Mouse (Mus musculus): ENCODE data around the gene Fmnl3. TPM values are rescaled to one million over a fixed set of nuclear protein-coding genes. Genes with fewer than 3 reads are reported as not detected.

Fmnl3 gene
- polyA plus RNA-seq, 1 experiment from 2014 or later: 16.1 TPM

GRCm38 (mm10) chr15:99384071-99384470, 13.8 kb upstream of the Fmnl3 start:
- Histone ChIP-seq H3K4me3 (no peak overlapping the region), H3K27ac (no peak overlapping the region), H3K9me3 (no peaks in the 10 kb centered on the region), H3K27me3 (replicated peaks) (no peaks in the 10 kb centered on the region), H3K4me1 (no peaks in the 10 kb centered on the region), H3K4me2 (replicated peaks) (no peak overlapping the region), H3K36me3 (no peaks in the 10 kb centered on the region), H3K9ac (no peak overlapping the region)
- ATAC-seq (ENCODE audit: low FRiP score, low read depth): no peak
- WGBS: 63% methylated on average over 6 of the region's 6 CpGs

GRCm38 (mm10) chr15:99382893-99383292, 12.6 kb upstream of the Fmnl3 start:
- Histone ChIP-seq H3K4me3 (no peak overlapping the region), H3K36me3 (no peaks in the 10 kb centered on the region), H3K27me3 (replicated peaks) (no peaks in the 10 kb centered on the region), H3K9me3 (no peaks in the 10 kb centered on the region), H3K4me2 (replicated peaks) (no peak overlapping the region), H3K9ac (no peak overlapping the region), H3K27ac (no peak overlapping the region), H3K4me1 (no peaks in the 10 kb centered on the region)
- ATAC-seq (ENCODE audit: low FRiP score, low read depth): no peak

GRCm38 (mm10) chr15:99376240-99376639, 6.0 kb upstream of the Fmnl3 start:
- Histone ChIP-seq H3K4me1 (no peaks in the 10 kb centered on the region), H3K9me3 (no peaks in the 10 kb centered on the region), H3K36me3 (no peaks in the 10 kb centered on the region), H3K4me2 (replicated peaks) (no peak overlapping the region), H3K27me3 (replicated peaks) (0 out of 2 replicates have a peak, but pooled peaks cover 4% of the 10 kb centered on the region), H3K4me3 (no peak overlapping the region), H3K27ac (no peak overlapping the region), H3K9ac (no peak overlapping the region)
- ATAC-seq (ENCODE audit: low FRiP score, low read depth): no peak
- 87% methylated on average over 5 of the region's 5 CpGs for WGBS

- Histone ChIP-seq H3K9me3 (no peaks in the 10 kb centered on the region), H3K36me3 (no peaks in the 10 kb centered on the region), H3K4me1 (no peaks in the 10 kb centered on the region), H3K27me3 (replicated peaks) (0 out of 2 replicates have a peak, but pooled peaks cover 4% of the 10 kb centered on the region), H3K4me3 (no peak overlapping the region), H3K27ac (no peak overlapping the region), H3K4me2 (replicated peaks) (no peak overlapping the region), H3K9ac (no peak overlapping the region)
- ATAC-seq (ENCODE audit: low FRiP score, low read depth): no peak
- WGBS: 91% methylated on average over 3 of the region's 3 CpGs
Observed at GRCm38 (mm10) chr15:99375581-99375980, 5.3 kb upstream of the Fmnl3 start.

GRCm38 (mm10) chr15:99375036-99375435, 4.8 kb upstream of the Fmnl3 start:
- Histone ChIP-seq H3K27me3 (replicated peaks) (0 out of 2 replicates have a peak, but pooled peaks cover 4% of the 10 kb centered on the region), H3K4me3 (no peak overlapping the region), H3K9me3 (no peaks in the 10 kb centered on the region), H3K9ac (no peak overlapping the region), H3K36me3 (no peaks in the 10 kb centered on the region), H3K4me2 (replicated peaks) (no peak overlapping the region), H3K4me1 (no peaks in the 10 kb centered on the region), H3K27ac (no peak overlapping the region)
- 92% methylated on average over 5 of the region's 5 CpGs for WGBS
- ATAC-seq (ENCODE audit: low FRiP score, low read depth): no peak

GRCm38 (mm10) chr15:99372761-99373160, 2.5 kb upstream of the Fmnl3 start:
- 85% methylated on average over 9 of the region's 9 CpGs for WGBS
- ATAC-seq (ENCODE audit: low FRiP score, low read depth): no peak
- peaks cover 9% of the 10 kb centered on the region for H3K4me1 ChIP-seq

GRCm38 (mm10) chr15:99371526-99372340, 1.5 kb upstream of the Fmnl3 start:
- no peak for ATAC-seq (ENCODE audit: low FRiP score, low read depth)
- Histone ChIP-seq H3K36me3 (no peaks in the 10 kb centered on the region), H3K4me3 (no peak overlapping the region), H3K27me3 (replicated peaks) (0 out of 2 replicates have a peak, but pooled peaks cover 4% of the 10 kb centered on the region), H3K9me3 (no peaks in the 10 kb centered on the region), H3K4me1 (peaks cover 9% of the 10 kb centered on the region), H3K4me2 (replicated peaks) (no peak overlapping the region), H3K9ac (no peak overlapping the region), H3K27ac (no peak overlapping the region)
- WGBS: 91% methylated on average over 7 of the region's 7 CpGs

More at GRCm38 (mm10) chr15:99372761-99373160, 2.5 kb upstream of the Fmnl3 start:
- H3K27ac ChIP-seq: no peak overlapping the region
- no peaks in the 10 kb centered on the region for H3K36me3 ChIP-seq
- no peak overlapping the region for H3K4me3 ChIP-seq
- H3K9ac ChIP-seq: no peak overlapping the region
- no peak overlapping the region for H3K4me2 ChIP-seq (replicated peaks)
- H3K9me3 ChIP-seq: no peaks in the 10 kb centered on the region
- H3K27me3 ChIP-seq (replicated peaks): 0 out of 2 replicates have a peak, but pooled peaks cover 4% of the 10 kb centered on the region

- 0 out of 2 replicates have a peak, but pooled peaks cover 4% of the 10 kb centered on the region for H3K27me3 ChIP-seq (replicated peaks)
- no peaks in the 10 kb centered on the region for H3K36me3 ChIP-seq
- 2% methylated on average over 39 of the region's 39 CpGs for WGBS
- peaks cover 13% of the 10 kb centered on the region for H3K4me1 ChIP-seq
- peak overlapping the region; percentile 71 for H3K4me2 ChIP-seq (replicated peaks)
- H3K9ac ChIP-seq: peak overlapping the region; percentile 88
- H3K9me3 ChIP-seq: no peaks in the 10 kb centered on the region
- ATAC-seq (ENCODE audit: low FRiP score, low read depth): no peak; the same call in 1 of the 2 replicates
- H3K27ac ChIP-seq: peak overlapping the region; percentile 69; the same call in 1 of the 2 replicates
- H3K4me3 ChIP-seq: peak overlapping the region; percentile 79
Observed at GRCm38 (mm10) chr15:99369391-99370171, 701 bp downstream of the Fmnl3 start.

GRCm38 (mm10) chr15:99368583-99369266, 1.6 kb downstream of the Fmnl3 start:
- Histone ChIP-seq H3K4me2 (replicated peaks) (peak overlapping the region; percentile 71), H3K9me3 (no peaks in the 10 kb centered on the region), H3K4me3 (peak overlapping the region; percentile 79; the same call in 1 of the 2 replicates), H3K4me1 (peaks cover 13% of the 10 kb centered on the region), H3K27me3 (replicated peaks) (0 out of 2 replicates have a peak, but pooled peaks cover 4% of the 10 kb centered on the region), H3K36me3 (no peaks in the 10 kb centered on the region), H3K9ac (no peak overlapping the region), H3K27ac (no peak overlapping the region)
- no peak for ATAC-seq (ENCODE audit: low FRiP score, low read depth)
- 75% methylated on average over 4 of the region's 4 CpGs for WGBS

- no peaks in the 10 kb centered on the region for H3K36me3 ChIP-seq
- no peaks in the 10 kb centered on the region for H3K27me3 ChIP-seq (replicated peaks)
- H3K4me1 ChIP-seq: peaks cover 13% of the 10 kb centered on the region
- H3K9me3 ChIP-seq: no peaks in the 10 kb centered on the region
- WGBS: 75% methylated on average over 8 of the region's 8 CpGs
- no peak for ATAC-seq (ENCODE audit: low FRiP score, low read depth)
- no peak overlapping the region for H3K27ac ChIP-seq
- no peak overlapping the region for H3K4me2 ChIP-seq (replicated peaks)
- H3K9ac ChIP-seq: no peak overlapping the region
- H3K4me3 ChIP-seq: no peak overlapping the region
Observed at GRCm38 (mm10) chr15:99364921-99365320, 5.4 kb downstream of the Fmnl3 start.

- Histone ChIP-seq H3K36me3 (no peaks in the 10 kb centered on the region), H3K4me2 (replicated peaks) (no peak overlapping the region), H3K9ac (no peak overlapping the region), H3K9me3 (no peaks in the 10 kb centered on the region), H3K4me3 (no peak overlapping the region), H3K27ac (no peak overlapping the region), H3K4me1 (peaks cover 9% of the 10 kb centered on the region), H3K27me3 (replicated peaks) (no peaks in the 10 kb centered on the region)
- 82% methylated on average over 7 of the region's 7 CpGs for WGBS
- ATAC-seq (ENCODE audit: low FRiP score, low read depth): no peak
Observed at GRCm38 (mm10) chr15:99364022-99364530, 6.2 kb downstream of the Fmnl3 start.

GRCm38 (mm10) chr15:99358952-99359351, 11.3 kb downstream of the Fmnl3 start:
- H3K4me1 ChIP-seq: no peaks in the 10 kb centered on the region
- 91% methylated on average over 9 of the region's 9 CpGs for WGBS

More at GRCm38 (mm10) chr15:99358952-99359351, 11.3 kb downstream of the Fmnl3 start:
- Histone ChIP-seq H3K4me3 (no peak overlapping the region), H3K4me2 (replicated peaks) (no peak overlapping the region), H3K27me3 (replicated peaks) (no peaks in the 10 kb centered on the region), H3K9ac (no peak overlapping the region), H3K36me3 (no peaks in the 10 kb centered on the region), H3K9me3 (no peaks in the 10 kb centered on the region), H3K27ac (no peak overlapping the region)
- ATAC-seq (ENCODE audit: low FRiP score, low read depth): no peak
